Mouse (Mus musculus) brain, embryonic 14.5 days (tissue): Measurements from ENCODE around the gene Usp2. TPM values are rescaled to one million over a fixed set of nuclear protein-coding genes. Genes with fewer than 3 reads are reported as not detected.
A peak's percentile ranks its signal among the peaks of the same experiment; 100 is the strongest.

ENCODE experiments used
- DNase-seq: peaks from one replicate; pipeline ENCODE4 v3.0.0-alpha.2; 2011; ENCODE audit warnings: low read depth
- CTCF ChIP-seq: fragments of 200-500 bp; IDR thresholded peaks from 2 replicates; pipeline ENCODE4 v1.5.1; 2012; ENCODE audit warnings: inconsistent platforms, mild to moderate bottlenecking, moderate library complexity, borderline replicate concordance; ENCODE audit not compliant: insufficient read depth, insufficient read length; ENCODE audit errors: extremely low read depth
- POLR2A ChIP-seq: fragments of 200-500 bp; IDR thresholded peaks from 2 replicates; pipeline ENCODE4 v1.6.1; 2012; ENCODE audit warnings: mild to moderate bottlenecking, inconsistent platforms, borderline replicate concordance; ENCODE audit not compliant: poor library complexity, insufficient read depth, insufficient read length, severe bottlenecking; ENCODE audit errors: extremely low read depth
- polyA plus RNA-seq: library from polyadenylated mRNA; depleted of rRNA; stranded (reverse); fragments of >200 nt; gene quantifications from 2 replicates; pipeline ENCODE4 v1.2.3, GENCODE M21; 2012

The Usp2 gene
- polyA plus RNA-seq, 1 experiment = 4.0 TPM

DNA sequence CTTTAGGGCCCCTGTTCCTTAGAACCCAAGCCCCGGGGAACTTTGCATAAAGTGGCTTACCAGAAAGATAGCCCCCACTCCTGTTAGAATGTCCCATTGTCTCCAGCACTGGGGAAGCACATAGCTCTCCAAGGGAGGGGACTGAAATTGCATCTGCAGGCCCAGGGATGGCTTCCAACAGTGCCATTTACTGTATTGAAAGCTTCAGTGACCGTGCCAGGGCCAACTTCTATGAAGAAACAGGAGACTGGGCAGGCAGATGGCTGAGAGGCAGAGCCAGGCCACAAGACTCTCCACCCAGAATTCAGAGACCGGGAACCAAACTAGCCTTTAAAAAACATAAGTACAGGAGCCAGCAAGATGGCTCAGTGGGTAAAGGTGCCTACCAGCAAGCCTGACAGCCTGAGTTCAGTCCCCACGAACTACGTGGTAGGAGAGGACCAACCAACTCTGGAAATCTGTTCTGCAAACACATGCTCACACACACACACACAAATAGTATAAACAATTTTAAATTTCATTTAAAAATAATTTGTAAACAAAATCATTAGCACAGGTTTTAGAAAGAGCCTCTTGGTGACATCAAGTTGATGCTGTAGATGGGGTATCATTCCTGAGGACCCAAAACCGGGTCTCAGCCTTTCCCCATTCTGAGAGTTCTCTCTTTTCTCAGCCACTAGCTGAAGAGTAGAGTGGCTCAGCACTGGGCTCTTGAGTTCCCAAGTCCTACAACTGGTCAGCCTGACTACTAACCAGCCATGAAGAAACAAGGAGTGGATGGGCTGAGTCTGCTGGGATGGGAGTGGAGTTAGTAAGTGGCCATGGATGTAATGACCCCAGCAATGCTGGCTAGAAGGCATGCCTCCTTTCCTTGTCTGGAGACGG lies 25.1 kb upstream of the Usp2 start:
- peak; percentile 53 for DNase-seq
- TF ChIP-seq CTCF (no peak), POLR2A (no peak)

DNA sequence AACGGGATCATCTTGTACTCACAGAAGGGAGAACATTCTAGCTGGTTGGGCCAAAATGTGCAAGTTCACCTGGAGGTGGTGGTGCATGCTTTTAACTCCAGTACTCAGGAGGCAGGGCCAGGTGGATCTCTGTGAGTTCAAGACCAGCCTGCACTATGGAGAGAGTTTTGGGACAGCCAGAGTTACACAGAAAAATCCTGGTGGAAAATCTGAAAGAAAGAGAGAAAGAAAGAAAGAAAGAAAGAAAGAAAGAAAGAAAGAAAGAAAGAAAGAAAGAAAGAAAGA lies 24.5 kb upstream of the Usp2 start:
- DNase-seq = no peak
- TF ChIP-seq CTCF (no peak), POLR2A (no peak)

DNA sequence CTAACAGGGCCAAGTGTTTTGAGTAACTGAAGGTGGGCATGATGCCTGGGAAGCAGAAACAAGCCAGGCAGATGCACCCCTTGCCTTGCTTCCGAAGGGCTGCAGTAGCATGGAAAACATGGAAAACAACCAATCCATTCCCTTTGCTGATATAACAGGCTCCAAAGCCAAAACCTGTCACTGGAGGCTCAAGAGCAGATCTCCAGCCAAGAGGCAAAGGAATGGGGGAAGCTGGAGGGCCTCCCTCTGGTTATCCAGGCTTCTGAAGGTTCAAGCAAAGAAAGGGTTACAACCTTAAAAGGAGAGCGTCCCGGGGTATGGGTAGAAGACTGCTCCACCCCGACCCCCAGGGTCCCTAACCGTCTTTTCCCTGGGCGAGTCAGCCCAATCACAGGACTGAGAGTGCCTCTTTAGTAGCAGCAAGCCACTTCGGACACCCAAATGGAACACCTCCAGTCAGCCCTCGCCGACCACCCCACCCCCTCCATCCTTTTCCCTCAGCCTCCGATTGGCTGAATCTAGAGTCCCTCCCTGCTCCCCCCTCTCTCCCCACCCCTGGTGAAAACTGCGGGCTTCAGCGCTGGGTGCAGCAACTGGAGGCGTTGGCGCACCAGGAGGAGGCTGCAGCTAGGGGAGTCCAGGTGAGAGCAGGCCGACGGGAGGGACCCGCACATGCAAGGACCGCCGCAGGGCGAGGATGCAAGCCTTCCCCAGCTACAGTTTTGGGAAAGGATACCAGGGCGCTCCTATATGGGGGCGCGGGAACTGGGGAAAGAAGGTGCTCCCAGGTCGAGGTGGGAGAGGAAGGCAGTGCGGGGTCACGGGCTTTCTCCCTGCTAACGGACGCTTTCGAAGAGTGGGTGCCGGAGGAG lies 23.7 kb upstream of the Usp2 start, which contains the start of gene Thy1:
Gene Thy1 (plus strand): TSS at position 549 of the 872 bp plus-strand sequence.
- DNase-seq = peak; percentile 90
- TF ChIP-seq POLR2A (no peak), CTCF (no peak)

DNA sequence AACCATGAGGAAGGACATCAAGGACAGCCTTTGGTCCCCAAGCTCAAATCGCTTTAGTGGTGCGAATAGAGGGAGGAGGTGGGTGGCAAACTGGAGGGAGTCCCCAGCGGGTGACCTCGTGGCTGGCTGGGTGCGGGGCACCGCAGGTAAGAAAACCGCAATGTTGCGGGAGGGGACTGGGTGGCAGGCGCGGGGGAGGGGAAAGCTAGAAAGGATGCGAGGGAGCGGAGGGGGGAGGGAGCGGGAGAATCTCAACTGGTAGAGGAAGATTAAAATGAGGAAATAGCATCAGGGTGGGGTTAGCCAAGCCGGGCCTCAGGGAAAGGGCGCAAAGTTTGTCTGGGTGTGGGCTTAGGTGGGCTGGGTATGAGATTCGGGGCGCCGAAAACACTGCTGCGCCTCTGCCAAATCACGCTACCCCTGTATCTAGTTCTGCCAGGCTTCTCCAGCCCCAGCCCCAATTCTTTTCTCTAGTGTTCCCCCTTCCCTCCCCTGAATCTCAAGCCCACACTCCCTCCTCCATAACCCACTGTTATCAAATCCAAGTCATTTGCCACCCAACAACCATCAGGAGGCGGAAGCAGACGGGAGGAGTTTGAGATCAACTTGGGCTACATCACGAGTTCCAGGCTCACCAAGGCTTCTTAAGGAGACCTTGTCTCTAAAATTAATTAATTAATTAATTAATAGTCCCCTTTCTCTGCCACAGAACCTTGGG lies 23.0 kb upstream of the Usp2 start:
- no peak for DNase-seq
- no peak for TF ChIP-seq POLR2A
- no peak for TF ChIP-seq CTCF

DNA sequence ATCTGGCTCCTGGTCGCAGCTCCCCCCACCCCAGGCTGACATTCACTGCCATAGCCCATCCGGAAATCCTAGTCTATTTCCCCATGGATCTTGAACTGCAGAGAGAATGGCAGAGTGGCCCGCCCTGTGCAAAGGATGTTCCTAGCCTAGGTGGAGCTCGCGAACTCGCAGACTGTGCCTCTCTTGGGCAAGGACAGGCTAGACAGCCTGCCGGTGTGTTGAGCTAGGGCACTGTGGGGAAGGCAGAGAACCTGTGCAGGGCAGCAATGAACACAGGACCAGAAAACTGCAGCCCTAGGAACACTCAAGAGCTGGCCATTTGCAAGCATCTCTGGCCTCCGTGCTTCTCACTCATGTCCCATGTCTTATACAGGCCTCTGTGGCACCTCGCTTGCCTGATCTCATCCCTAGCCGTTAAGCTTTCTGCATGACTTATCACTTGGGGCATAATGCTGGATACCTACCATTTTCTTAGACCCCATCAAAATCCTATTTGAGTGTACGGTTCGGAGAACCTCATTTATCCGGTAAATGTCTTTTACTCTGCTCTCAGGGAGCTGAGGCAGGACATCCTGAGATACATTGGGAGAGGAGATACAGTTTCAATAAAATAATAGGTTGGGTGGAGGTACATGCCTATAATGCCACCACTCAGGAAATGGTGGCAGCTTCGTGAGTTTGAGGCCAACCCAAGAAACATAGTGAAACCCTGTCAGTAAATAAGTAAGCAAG lies 22.2 kb upstream of the Usp2 start:
- no peak for DNase-seq
- TF ChIP-seq POLR2A (no peak), CTCF (no peak)

DNA sequence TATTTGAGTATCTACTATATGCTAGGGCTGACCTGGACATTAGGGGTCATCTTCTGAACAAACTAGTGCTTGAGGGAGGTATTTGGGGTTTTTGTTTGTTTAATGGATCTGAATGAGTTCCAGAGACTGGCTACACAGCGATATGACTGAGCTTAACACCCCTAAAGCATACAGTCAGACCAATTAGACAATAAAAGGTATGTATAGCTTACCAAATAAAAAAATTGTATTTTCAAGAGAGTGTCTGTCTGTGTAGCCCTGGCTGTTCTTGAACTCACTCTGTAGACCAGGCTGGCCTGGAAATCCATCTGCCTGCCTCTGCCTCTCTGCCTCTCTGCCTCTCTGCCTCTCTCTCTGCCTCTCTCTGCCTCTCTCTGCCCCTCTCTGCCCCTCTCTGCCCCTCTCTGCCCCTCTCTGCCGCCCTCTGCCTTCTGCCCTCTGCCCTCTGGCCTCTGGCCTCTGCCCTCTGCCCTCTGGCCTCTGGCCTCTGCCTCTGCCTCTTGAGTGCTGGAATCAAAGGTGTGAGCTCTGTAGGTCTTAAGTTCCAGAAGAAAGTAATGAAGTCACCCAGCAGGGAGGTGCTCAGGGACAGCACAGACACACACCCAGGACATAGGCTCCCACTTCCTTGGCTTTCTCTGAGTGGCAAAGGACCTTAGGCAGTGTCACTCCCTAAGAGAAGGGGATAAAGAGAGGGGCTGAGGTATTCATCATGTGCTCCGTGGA lies 21.5 kb upstream of the Usp2 start:
- no peak for DNase-seq
- no peak for TF ChIP-seq POLR2A
- TF ChIP-seq CTCF = no peak

DNA sequence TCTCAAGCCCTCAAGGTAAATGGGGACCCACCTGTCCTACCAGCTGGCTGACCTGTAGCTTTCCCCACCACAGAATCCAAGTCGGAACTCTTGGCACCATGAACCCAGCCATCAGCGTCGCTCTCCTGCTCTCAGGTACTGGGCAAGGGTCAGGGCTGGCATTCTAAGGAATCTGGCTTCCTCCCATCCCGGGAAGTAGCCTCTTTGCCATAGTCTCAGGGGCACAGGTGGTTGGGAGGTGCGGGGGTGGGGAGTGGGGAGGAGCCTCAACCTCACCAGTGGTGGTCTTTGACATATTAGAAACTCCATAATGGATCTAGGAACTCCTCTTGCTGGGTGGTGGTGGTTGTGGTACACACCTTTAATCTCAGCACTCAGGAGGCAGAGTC lies 20.9 kb upstream of the Usp2 start:
- no peak for DNase-seq
- TF ChIP-seq CTCF (no peak), POLR2A (no peak)

DNA sequence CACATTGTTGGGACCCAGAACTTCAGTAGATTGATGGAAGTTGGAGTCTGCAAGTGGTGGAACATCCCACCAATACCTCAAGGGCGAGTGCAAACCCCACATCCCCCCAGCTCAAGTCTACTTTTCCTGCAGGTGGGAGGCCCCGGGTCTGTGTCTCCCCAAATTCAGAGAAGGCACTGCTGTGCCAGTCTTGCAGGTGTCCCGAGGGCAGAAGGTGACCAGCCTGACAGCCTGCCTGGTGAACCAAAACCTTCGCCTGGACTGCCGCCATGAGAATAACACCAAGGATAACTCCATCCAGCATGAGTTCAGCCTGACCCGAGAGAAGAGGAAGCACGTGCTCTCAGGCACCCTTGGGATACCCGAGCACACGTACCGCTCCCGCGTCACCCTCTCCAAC lies 20.4 kb upstream of the Usp2 start:
- no peak for TF ChIP-seq CTCF
- TF ChIP-seq POLR2A = no peak

DNA sequence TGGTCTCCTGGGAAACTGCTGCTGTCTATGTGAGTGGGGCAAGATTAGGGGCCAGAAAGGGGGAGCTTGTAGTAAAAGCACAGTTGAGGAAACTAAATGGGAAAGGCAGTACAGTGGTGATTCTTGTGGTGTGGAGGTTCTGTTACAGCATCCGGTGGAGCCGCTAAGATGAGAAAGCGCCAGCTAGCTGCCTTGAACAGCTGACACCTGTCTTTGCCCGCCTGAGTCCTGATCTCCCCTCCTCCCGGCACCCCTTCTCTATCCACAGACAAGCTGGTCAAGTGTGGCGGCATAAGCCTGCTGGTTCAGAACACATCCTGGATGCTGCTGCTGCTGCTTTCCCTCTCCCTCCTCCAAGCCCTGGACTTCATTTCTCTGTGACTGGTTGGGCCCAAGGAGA lies 19.8 kb upstream of the Usp2 start:
- DNase-seq = peak; percentile 30
- TF ChIP-seq POLR2A (no peak), CTCF (no peak)

More for the DNA sequence above, 20.4 kb upstream of the Usp2 start:
- no peak for DNase-seq

DNA sequence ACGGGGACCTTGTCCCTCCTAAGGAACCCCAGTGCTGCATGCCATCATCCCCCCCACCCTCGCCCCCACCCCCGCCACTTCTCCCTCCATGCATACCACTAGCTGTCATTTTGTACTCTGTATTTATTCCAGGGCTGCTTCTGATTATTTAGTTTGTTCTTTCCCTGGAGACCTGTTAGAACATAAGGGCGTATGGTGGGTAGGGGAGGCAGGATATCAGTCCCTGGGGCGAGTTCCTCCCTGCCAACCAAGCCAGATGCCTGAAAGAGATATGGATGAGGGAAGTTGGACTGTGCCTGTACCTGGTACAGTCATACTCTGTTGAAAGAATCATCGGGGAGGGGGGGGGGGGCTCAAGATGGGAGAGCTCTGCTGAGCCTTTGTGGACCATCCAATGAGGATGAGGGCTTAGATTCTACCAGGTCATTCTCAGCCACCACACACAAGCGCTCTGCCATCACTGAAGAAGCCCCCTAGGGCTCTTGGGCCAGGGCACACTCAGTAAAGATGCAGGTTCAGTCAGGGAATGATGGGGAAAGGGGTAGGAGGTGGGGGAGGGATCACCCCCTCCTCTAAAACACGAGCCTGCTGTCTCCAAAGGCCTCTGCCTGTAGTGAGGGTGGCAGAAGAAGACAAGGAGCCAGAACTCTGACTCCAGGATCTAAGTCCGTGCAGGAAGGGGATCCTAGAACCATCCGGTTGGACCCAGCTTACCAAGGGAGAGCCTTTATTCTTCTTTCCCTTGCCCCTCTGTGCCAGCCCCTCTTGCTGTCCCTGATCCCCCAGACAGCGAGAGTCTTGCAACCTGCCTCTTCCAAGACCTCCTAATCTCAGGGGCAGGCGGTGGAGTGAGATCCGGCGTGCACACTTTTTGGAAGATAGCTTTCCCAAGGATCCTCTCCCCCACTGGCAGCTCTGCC lies 19.0 kb upstream of the Usp2 start:
- DNase-seq = no peak
- TF ChIP-seq POLR2A (no peak), CTCF (no peak)
